Mouse (Mus musculus) myocyte (in vitro differentiated cells): ENCODE measurements around the gene Wdtc1.

Experiments
- CEBPB ChIP-seq: IDR thresholded peaks from 2 replicates; pipeline ENCODE4 v1.6.1; 2011; ENCODE audit warnings: mild to moderate bottlenecking, moderate library complexity; ENCODE audit not compliant: poor library complexity, insufficient read depth, severe bottlenecking
- E2F4 ChIP-seq: IDR thresholded peaks from one replicate; pipeline ENCODE4 v1.6.1; 2011; ENCODE audit warnings: mild to moderate bottlenecking, control low read depth, moderate library complexity; ENCODE audit not compliant: insufficient read depth
- MAX ChIP-seq: IDR thresholded peaks from one replicate; pipeline ENCODE4 v1.6.1; 2011; ENCODE audit warnings: low read depth, mild to moderate bottlenecking, control low read depth
- MYOD1 ChIP-seq, 3 experiments: IDR thresholded peaks; one replicate each; pipeline ENCODE4 v1.6.1; 2011; ENCODE audit warnings: control low read depth in 2 of 3, low read depth in 2 of 3, mild to moderate bottlenecking in 2 of 3, moderate library complexity in 1 of 3; ENCODE audit not compliant: insufficient read length in 2 of 3, control insufficient read depth in 1 of 3
- MYOG ChIP-seq, 3 experiments: IDR thresholded peaks; one replicate each; pipeline ENCODE4 v1.6.1; 2011; ENCODE audit warnings: control low read depth in 2 of 3, low read depth in 2 of 3, mild to moderate bottlenecking in 2 of 3; ENCODE audit not compliant: insufficient read length in 2 of 3, control insufficient read depth in 1 of 3, insufficient read depth in 1 of 3
- POLR2A ChIP-seq: IDR thresholded peaks from one replicate; pipeline ENCODE4 v1.6.1; 2011; ENCODE audit warnings: low read depth, mild to moderate bottlenecking, control low read depth, moderate library complexity; ENCODE audit not compliant: insufficient read length
- POLR2AphosphoS2 ChIP-seq: IDR thresholded peaks from one replicate; pipeline ENCODE4 v1.6.1; 2011; ENCODE audit warnings: low read depth, control low read depth; ENCODE audit not compliant: insufficient read length
- SRF ChIP-seq: IDR thresholded peaks from one replicate; pipeline ENCODE4 v1.6.1; 2011; ENCODE audit warnings: low read depth; ENCODE audit not compliant: control insufficient read depth, insufficient read length
- TCF12 ChIP-seq: IDR thresholded peaks from one replicate; pipeline ENCODE4 v1.6.1; 2011; ENCODE audit warnings: mild to moderate bottlenecking, control low read depth; ENCODE audit not compliant: poor library complexity, insufficient read depth, severe bottlenecking
- TCF3 ChIP-seq: IDR thresholded peaks from one replicate; pipeline ENCODE4 v1.6.1; 2011; ENCODE audit warnings: low read depth, control low read depth; ENCODE audit not compliant: insufficient read length
- USF1 ChIP-seq: IDR thresholded peaks from one replicate; pipeline ENCODE4 v1.6.1; 2011; ENCODE audit warnings: low read depth, mild to moderate bottlenecking, control low read depth, moderate library complexity

GRCm38 (mm10) chr4:133369553-133370297 is 16.4 kb upstream of the Wdtc1 start, which contains the start of gene Slc9a1:
- TF ChIP-seq POLR2A (peak; percentile 99), MYOG (IDR thresholded peaks at IDR 0.05; ENCODE audit: control insufficient read depth in 1 of 3, insufficient read depth in 1 of 3, insufficient read length in 2 of 3, low read depth in 2 of 3) (peak in 2 of 3 experiments; percentile 6 to 31), E2F4 (peak; percentile 65), POLR2AphosphoS2 (peak; percentile 99), USF1 (no peak), MAX (no peak), MYOD1 (IDR thresholded peaks at IDR 0.05; ENCODE audit: control insufficient read depth in 1 of 3, insufficient read length in 2 of 3, low read depth in 2 of 3) (no peak), TCF12 (no peak), TCF3 (no peak), CEBPB (no peak), SRF (peak; percentile 64)
